Mouse (Mus musculus) ES-E14 (cell line): ENCODE data around the gene Myf6.

Source experiments
- HCFC1 ChIP-seq: IDR thresholded peaks from 2 replicates; pipeline ENCODE4 v1.6.1; 2012; ENCODE audit warnings: low read length, inconsistent platforms, borderline replicate concordance; ENCODE audit not compliant: insufficient read depth
- MAFK ChIP-seq: IDR thresholded peaks from 2 replicates; pipeline ENCODE4 v1.6.1; 2014; ENCODE audit warnings: mild to moderate bottlenecking, low read depth, low read length, inconsistent platforms; ENCODE audit not compliant: insufficient read depth
- ZC3H11A ChIP-seq: IDR thresholded peaks from 2 replicates; pipeline ENCODE4 v1.6.1; 2012; ENCODE audit warnings: low read depth, mild to moderate bottlenecking, inconsistent platforms, low read length, borderline replicate concordance
- ZNF384 ChIP-seq: IDR thresholded peaks from 2 replicates; pipeline ENCODE4 v1.6.1; 2012; ENCODE audit warnings: low read depth, low read length, inconsistent platforms

GRCm38 (mm10) chr10:107528758-107529157, 34.2 kb upstream of the Myf6 start:
- TF ChIP-seq ZNF384 (no peak), ZC3H11A (no peak), HCFC1 (no peak), MAFK (no peak)
